Mouse (Mus musculus) spleen, embryonic (tissue): ENCODE data around the gene Pax5.

Source experiments
- CTCF ChIA-PET: fragments of 350-600 bp; sonication (Branson Sonifier 250); formaldehyde crosslinking; loops from one replicate; lab custom pipeline; 2022; lab: Charles Lee

The Pax5 gene

GRCm38 (mm10) chr4:44556586-44557281 is 153.6 kb downstream of the Pax5 start:
- CTCF ChIA-PET = interaction anchor here (0.7 to 1.2 kb wide), 2 partner anchors 116 to 349 kb away, joined by 3 to 10 read pairs; no protein-coding TSS in a partner anchor

GRCm38 (mm10) chr4:44555576-44555975 is 154.7 kb downstream of the Pax5 start:
- CTCF ChIA-PET = interaction anchor here (0.8 to 1.2 kb wide), 2 partner anchors 9 to 117 kb away, joined by 4 to 10 read pairs; no protein-coding TSS in a partner anchor

GRCm38 (mm10) chr4:44551470-44551869 is 158.8 kb downstream of the Pax5 start:
- CTCF ChIA-PET = no interaction called here

- CTCF ChIA-PET = interaction anchor here (1.5 kb wide), 1 partner anchor 9 kb away, joined by 4 read pairs; no protein-coding TSS in a partner anchor
These were observed 161.3 kb downstream of the Pax5 start for GRCm38 (mm10) chr4:44549029-44549428.

GRCm38 (mm10) chr4:44545669-44546068 is 164.6 kb downstream of the Pax5 start:
- CTCF ChIA-PET = no interaction called here

- CTCF ChIA-PET = no interaction called here
These were observed 165.8 kb downstream of the Pax5 start for GRCm38 (mm10) chr4:44544495-44544894.

GRCm38 (mm10) chr4:44543880-44544279 is 166.4 kb downstream of the Pax5 start:
- CTCF ChIA-PET = no interaction called here

GRCm38 (mm10) chr4:44542101-44542500 is 168.2 kb downstream of the Pax5 start:
- CTCF ChIA-PET = interaction anchor here (0.6 kb wide), 1 partner anchor 75 kb away, joined by 13 read pairs; no protein-coding TSS in a partner anchor

GRCm38 (mm10) chr4:44538488-44538887 is 171.8 kb downstream of the Pax5 start:
- CTCF ChIA-PET = no interaction called here

GRCm38 (mm10) chr4:44536794-44537193 is 173.5 kb downstream of the Pax5 start:
- CTCF ChIA-PET = no interaction called here

GRCm38 (mm10) chr4:44535646-44536045 is 174.6 kb downstream of the Pax5 start:
- CTCF ChIA-PET = no interaction called here

- CTCF ChIA-PET = no interaction called here
These were observed 177.0 kb downstream of the Pax5 start for GRCm38 (mm10) chr4:44533286-44533685.

GRCm38 (mm10) chr4:44532731-44533130 is 177.6 kb downstream of the Pax5 start:
- CTCF ChIA-PET = interaction anchor here (0.9 kb wide), 1 partner anchor 10 kb away, joined by 3 read pairs; no protein-coding TSS in a partner anchor

GRCm38 (mm10) chr4:44525336-44525735 is 185.0 kb downstream of the Pax5 start:
- CTCF ChIA-PET = no interaction called here

GRCm38 (mm10) chr4:44518923-44519322 is 191.4 kb downstream of the Pax5 start:
- CTCF ChIA-PET = no interaction called here

GRCm38 (mm10) chr4:44513981-44514380 is 196.3 kb downstream of the Pax5 start:
- CTCF ChIA-PET = no interaction called here

- CTCF ChIA-PET = no interaction called here
These were observed 198.6 kb downstream of the Pax5 start for GRCm38 (mm10) chr4:44511682-44512081.

GRCm38 (mm10) chr4:44508386-44509226 is 201.7 kb downstream of the Pax5 start:
- CTCF ChIA-PET = no interaction called here

- CTCF ChIA-PET = no interaction called here
These were observed 202.4 kb downstream of the Pax5 start for GRCm38 (mm10) chr4:44507861-44508260.

- CTCF ChIA-PET = interaction anchor here (1.1 kb wide), 1 partner anchor 13 kb away, joined by 11 read pairs; no protein-coding TSS in a partner anchor
These were observed 205.3 kb downstream of the Pax5 start for GRCm38 (mm10) chr4:44504998-44505397.

GRCm38 (mm10) chr4:44502196-44502867 is 208.0 kb downstream of the Pax5 start:
- CTCF ChIA-PET = interaction anchor here (0.5 kb wide), 1 partner anchor 117 kb away, joined by 3 read pairs; no protein-coding TSS in a partner anchor

- CTCF ChIA-PET = no interaction called here
These were observed 212.1 kb downstream of the Pax5 start for GRCm38 (mm10) chr4:44498156-44498555.
